Mouse (Mus musculus): ENCODE measurements around the gene Plekhd1.
A peak's percentile ranks its signal among the peaks of the same experiment; 100 is the strongest.

The Plekhd1 gene

DNA sequence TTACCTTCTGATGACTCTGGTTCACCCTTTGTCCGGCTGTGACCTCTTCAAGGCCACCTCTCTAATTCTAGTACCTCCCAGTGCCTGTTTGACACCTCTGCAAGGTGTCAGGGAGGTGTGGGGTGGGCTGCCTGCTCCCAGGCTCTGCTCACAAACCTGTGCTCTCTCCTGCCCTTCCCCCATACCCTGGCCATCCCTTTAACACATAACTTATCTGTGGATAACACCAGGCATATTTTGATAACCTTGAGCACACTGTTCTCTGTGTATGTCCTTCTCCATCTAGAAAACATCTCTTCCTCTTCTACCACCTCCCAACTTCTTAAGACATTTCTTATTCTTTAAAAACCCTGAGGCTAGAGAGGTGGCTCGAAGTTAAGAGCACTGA, 6.7 kb downstream of the Plekhd1 start:
- no peak for DNase-seq (ENCODE audit: low read depth)

DNA sequence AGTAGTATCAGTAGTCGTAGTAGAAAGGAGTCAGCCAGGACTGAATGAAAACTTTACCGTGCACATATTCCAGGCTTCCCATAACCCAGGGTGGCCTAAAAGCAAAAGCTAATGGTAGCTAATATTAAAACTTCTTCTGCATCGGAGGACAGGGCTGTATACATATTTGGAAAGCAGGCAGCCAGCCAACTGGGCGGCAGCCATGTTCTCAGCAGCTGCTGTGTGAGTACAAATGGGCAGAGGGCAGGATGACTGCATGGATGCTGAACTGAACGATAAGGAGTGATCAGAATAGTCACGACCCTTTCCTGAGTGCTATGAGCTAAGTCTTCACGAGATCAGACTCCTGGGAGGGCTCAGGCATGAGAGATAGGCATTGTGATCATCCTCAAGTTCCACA, 8.9 kb downstream of the Plekhd1 start:
- DNase-seq (ENCODE audit: low read depth): no peak

DNA sequence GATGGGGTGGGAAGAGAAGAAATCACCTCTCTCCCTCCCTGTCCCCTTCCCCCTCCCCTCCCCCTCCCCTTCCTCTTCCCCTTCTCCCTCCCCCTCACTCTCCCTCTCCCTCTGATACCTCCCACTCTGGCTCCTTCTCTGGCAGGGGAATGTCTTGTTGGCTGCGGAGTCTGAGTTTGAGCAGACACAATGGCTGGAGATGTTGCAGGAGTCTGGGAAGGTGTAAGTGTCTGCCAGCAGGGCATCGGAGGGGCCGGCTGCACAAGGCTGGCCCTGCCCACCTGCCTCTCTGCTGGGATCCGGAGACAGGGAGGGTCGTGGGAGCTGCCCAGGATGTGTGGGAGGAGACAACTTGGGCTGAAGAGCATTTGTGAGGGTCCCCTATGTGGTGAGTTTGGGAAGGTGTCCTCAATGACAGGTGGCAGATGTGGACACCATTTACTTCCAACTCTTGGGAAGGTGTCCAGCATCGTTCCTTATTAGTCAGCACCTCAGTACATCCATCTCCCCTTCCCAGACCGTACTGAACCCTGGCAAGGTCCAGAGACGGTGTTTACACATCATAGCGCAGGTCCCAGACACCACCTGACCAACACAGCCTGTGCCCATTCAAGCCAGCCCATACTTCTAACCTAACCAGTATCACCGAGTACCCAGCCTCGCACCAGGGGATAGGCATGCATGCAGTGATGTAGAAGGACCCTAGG, 14.0 kb downstream of the Plekhd1 start:
- DNase-seq (ENCODE audit: low read depth): no peak

DNA sequence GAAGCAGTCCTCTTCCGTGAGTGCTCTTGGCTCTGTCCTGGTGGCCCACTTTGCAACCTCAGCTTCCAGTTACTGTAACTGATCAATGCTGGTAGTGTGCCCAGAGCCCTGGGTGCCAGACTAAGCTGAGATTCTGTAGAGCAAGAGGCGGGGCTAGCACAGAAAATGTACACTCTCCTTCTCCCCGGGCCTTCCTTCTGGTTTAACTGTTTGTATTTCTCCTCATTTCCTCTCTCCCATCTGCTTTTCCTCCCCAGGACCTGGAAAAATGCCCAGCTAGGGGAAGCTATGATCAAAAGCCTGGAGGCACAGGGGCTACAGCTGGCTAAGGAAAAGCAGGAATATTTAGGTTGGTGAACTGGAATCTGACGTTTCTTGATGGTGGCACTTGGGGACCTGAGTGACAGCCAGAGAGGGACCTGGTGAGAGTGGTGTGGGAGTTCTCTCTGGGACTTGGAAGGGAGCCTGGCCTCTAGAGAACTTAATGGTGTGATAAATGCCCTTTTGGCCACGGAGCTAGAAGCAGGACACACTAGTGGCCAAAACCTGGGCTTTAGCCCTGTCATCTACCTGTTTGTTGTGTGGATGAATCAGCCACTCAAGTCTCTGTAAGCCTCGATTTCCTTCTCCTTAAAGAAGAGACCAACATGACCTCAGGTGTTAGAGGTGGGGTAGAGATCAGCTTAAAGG, 14.7 kb downstream of the Plekhd1 start:
- no peak for DNase-seq (ENCODE audit: low read depth)

DNA sequence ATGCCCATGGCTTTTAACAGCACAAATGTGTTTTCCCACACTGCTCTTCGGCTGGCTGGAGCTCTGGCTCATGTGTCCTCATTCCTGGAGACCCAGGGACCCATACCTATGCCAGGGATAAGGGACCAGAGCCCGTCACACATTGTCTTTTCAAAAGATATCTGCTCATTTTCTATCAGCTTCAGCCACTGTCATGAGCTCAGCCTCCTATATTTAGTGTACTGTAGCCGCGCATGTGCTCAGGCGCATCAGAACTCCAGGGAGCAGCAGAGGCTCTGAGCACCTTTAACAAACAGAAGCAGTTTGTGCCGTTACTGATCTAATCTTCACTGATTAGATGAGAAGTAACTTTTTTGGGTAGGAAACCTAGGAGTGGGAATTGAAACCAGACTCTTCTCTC, 23.5 kb downstream of the Plekhd1 start:
- no peak for DNase-seq (ENCODE audit: low read depth)

DNA sequence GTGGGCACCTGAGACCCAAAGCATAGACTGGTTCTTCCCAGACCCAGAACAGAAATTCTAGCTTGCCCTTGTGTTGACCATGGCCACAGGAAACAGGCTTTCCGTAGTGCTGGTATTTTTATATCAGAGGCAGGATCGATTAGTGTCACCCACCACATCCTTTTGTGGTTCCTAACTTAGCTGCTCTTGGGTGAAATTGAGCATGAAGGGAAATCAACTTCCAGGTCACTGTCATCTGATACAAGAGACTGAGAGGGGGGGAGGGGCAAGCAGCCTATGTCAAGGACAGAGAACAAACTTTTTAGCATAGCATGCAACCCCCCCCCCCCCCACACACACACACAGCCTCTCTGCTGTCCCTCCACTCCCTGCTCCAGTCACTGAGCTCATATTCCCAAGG, 26.8 kb downstream of the Plekhd1 start:
- DNase-seq (ENCODE audit: low read depth): peak; percentile 93

DNA sequence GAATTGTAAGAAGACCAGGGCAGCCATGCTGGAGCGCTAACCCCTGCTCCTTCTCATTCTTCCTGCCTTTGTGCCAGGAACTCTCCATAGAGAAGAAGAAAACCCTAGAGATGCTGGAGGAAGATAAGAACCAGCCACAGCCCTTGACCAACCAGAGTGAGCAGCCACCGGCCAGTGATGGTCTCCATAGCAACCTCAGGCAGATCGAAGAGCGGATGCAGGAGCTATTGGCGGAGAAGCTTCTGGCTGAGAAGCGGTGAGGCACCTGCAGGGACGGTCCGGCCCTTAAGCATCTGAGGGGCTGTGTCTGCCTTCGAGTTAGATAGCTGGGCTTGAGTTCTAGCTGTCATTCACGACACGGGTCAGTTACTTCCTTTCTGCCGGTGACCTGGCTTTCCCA, 28.1 kb downstream of the Plekhd1 start:
- no peak for DNase-seq (ENCODE audit: low read depth)

DNA sequence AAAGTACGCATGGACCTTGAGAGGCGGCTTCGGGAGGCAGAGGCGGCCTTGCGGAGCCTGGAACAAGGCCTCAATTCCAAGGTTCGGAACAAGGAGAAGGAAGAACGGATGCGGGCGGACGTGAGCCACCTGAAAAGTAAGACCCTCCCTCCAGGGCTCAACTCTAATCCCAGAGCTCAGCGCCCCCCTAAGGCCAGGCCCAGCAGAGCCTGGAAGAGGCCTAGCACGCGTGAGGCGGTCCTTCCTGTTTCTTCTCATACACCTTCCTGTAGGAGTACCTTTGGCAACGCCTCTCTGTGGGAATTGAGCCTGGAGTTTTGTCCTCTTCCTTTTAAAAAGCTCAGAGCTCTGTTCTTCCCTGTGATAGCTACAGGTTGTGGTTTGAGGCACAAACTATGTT, 29.1 kb downstream of the Plekhd1 start:
- no peak for DNase-seq (ENCODE audit: low read depth)

DNA sequence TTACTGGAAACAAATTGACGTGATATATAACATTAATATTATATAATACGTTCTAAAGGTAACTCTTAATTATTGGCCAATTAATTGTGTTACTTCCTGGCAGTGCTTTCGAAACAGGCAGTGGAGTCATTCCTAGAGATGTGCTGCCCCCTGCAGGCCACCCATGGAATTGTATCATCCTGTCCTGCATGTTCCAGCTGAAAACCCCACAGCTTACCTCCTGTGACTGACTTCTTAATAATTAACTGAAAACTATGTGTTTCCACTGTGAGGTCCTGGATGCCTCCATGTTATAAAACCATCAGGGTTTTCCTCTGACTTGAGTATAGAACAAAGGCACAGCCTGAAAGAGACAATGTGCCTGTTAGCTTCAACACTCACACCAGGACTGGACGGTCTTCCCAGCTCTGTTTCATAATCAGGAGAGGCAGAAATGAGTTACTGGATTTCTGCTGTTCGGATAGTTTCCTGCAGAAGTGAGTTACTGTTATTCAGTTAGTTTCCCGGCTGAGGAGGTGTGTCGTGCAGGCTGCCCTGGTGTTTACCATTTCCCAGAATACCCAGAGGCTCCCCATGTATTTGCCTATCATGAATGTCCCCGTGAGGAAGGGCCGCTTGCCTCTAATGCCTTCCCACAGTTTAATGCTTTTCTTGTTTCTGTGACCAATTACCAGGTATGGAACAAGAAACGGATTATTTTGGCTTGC, 32.6 kb downstream of the Plekhd1 start:
- DNase-seq (ENCODE audit: low read depth): peak; percentile 79

DNA sequence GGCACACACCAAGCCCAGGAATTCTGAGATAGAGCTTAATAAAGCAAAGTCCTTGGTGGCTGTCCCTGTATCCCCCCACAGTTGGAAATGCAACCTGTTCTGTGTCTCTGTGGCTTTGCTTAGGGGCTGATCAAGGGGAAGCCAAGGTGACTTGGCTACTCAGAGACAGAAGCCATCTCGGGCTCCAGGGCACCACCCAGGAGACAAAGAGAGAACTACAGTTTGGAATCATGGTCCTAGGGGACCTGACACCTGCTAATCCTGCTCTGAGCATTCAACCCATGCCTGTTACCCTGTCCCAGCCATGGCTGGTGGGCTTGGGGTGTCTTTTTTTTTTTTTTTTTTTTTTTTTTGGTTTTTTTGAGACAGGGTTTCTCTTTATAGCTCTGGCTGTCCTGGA, 35.8 kb downstream of the Plekhd1 start:
- DNase-seq (ENCODE audit: low read depth): no peak

DNA sequence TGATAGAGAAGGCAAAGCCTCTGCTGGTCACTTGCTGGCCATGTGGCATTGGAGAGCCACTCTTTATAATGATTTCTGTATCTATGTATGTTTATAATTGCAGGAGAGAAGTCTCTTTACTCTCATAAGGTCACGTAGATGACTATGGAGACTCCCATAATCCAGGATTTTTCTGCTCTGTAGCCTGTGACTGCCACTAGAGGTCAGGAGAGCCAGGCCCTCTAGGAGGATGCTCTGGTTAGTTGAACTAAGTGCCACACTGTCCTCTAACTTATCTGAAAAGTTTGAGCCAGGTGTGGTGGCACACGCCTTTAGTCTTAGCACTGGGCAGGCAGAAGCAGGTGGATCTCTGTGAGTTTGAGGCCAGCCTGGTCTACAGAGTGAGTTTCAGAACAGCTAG, 36.4 kb downstream of the Plekhd1 start:
- peak; percentile 45 for DNase-seq (ENCODE audit: low read depth)

DNA sequence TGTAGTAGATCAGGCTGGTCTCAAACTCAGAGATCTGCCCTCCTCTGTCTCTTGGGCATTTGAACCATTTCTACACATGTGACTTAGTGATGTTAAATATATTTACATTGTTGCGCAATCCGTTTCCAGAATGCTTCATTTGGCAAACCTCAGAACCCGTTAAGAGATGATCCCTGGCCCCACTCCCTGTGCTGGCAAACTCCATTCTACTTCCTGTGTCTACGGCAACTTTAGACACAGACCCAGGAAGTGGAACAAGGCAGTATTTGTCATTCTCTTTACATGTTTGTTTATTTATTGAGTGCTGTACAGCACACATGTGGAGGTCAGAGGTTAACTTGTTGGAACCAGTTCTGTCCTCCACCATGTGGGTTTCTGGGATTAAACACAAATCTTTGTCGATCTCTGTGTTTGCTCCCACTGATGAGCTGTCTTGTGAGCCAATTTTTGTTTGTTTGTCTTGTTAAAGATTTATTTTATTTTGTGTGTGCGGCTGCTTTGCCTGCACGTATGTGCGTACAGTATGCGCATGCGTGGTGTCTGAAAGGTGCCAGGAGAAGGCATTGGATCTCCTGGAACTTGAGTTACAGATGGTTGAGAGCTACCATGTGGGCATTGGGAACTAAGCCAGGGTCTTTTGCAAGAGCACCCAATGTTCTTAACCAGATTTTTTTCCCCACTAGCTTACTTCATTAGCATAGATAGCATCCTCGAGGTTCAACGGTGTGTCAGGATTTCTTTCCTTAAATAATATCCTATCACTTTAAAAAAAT, 37.6 kb downstream of the Plekhd1 start:
- peak; percentile 75 for DNase-seq (ENCODE audit: low read depth)

DNA sequence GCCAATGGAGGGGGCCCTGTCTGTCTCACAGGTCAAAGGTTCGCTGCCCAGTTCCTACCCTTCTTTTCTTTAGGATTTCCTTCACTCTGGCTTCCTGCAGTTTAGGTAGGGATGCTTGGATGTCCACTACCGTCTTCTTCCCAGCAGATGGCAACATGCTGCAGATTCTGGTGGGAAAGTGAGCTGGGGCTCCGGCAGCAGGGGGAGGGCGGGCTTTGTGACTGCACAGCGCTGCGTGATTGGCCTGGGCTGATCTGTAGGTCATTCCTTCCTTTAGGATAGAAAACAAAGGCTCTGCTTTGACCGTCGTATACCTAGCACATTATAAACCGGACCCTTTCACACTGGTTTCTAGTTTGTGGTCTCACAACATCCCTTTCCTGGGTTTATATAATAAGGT, 38.2 kb downstream of the Plekhd1 start:
- peak; percentile 80 for DNase-seq (ENCODE audit: low read depth)

DNA sequence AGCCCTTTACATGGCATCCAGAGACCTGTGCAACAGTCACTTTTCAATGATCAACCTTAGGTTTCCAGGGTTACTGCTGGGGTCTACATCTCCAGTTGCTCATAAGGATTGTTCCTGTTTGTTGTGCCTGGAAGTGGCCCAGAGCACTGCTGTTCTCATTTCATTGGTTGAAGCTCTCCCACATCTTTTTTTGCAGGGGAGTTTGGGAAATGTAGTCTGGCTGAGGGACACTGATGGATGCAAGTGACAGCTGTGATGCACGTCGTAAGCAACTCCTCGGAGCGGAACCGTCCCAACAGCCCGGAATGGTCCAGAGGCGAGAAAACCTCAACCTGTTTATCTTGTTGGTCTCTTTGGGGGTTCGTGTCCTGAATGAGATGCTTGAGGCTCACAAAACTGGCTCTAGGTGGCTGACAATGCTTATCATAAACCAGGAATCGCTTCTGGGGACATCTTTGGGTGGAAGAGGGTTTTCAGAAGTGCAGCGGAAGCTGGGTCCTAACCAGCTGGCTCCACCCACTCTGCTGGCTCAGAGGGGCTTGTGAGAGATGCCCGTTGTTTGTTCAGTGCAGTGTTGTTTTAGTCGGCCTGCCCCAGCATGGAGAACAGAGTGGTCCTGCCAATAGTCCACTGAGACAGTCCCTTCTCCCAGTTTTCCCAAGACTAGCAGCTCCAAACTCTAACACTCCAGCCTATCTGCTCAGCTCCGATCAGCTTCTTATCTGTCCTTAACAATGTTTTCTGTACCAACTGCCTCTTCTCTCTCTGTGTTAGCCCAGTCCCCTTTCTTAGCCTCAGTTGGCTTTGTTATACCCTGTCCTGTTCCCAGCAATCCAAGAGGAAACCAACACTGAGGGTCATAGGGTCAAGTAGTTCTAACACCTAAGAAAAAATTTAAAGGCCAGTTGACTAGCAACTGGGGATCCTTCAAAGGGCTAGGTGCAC, 42.4 kb downstream of the Plekhd1 start:
- DNase-seq (ENCODE audit: low read depth): no peak

DNA sequence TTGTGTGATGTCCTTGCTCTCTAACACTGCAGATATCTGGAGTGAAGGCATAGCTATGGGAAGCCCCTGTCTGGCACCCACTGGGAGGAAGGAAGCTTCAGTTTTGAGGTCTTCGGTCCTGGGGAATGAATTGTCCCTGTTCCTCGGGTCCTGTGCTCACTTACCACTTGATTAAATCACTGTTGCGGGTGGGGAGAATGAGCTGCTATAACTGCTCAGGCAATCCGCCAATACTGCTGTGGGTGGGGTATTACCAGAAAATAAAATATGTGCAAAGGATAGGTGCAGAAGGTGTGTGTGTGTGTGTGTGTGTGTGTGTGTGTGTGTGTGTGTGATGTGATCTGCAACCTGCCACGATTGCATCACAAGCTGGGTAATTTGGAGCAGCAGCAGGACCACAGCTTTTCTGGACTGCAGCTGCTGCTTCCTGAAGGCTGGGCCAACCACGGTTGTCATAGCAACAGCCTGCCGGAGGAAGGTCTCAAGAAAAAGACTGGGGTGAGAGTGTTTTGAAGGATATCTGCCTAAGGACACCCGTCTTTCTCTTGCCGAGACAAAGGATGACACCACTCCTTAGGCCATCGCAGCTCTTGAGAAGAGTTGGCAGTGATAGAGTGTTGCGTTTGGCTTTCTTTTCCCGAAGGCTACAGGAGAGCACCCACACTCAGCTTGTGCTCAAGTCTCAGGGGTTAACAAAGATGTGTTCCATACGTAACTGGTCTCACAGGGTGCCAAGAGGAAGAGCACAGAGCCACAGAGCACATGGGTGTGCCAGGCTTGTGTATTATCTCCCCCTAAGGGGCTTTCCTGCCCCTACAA, 44.3 kb downstream of the Plekhd1 start:
- peak; percentile 81 for DNase-seq (ENCODE audit: low read depth)

DNA sequence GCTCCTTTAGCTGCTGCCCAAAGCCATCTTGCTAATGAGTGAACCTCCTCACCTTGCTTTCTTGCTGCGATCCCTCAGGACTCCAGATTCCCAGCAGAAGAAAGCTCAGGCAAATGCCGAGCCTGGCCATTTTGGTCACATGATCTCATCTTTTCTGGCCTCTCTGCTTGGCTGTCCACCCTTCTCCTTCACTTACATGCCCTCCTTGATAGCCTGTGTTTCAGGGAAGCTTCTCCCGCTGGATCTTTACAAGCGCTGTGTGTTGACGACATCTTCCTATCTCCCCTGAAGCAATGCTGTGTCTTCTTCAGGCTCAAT, 44.9 kb downstream of the Plekhd1 start:
- no peak for DNase-seq (ENCODE audit: low read depth)

DNA sequence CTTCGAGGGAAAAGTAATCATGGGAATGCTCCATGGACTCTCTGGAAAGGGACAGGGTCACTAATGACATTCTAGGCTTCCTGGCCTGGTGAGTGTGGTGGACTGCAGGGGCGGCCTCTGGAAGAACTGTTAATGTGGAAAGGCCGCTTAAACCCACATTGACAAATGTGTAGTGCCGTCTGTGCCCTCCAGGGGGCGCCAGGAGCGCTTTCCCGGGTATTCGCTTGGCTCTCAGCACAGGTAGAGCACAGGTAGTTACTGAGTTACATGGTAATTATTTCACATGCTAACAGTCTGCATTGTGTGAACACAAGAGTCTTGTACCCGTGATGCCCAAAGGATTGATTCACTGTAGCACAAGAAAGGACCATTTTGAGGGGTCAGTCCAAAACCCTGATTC, 47.1 kb downstream of the Plekhd1 start:
- DNase-seq (ENCODE audit: low read depth): no peak

DNA sequence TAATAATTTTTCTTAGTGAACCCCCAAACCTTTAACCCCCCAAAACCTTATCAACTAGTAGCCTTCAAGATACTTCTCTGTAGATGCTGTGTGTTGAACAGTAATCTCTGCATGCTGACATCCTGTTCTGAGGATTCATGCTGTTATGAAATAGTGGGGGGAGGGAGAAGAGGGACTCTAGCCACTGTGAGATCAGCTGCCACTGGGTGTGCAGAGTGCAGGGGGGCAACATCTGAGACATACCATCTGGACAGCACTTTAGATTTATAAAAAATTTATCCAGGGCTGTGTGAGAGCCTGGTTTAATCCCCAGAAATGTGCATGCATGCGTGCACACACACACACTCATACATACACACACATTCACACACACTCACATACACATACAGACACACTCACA, 52.2 kb downstream of the Plekhd1 start:
- DNase-seq (ENCODE audit: low read depth): no peak

DNA sequence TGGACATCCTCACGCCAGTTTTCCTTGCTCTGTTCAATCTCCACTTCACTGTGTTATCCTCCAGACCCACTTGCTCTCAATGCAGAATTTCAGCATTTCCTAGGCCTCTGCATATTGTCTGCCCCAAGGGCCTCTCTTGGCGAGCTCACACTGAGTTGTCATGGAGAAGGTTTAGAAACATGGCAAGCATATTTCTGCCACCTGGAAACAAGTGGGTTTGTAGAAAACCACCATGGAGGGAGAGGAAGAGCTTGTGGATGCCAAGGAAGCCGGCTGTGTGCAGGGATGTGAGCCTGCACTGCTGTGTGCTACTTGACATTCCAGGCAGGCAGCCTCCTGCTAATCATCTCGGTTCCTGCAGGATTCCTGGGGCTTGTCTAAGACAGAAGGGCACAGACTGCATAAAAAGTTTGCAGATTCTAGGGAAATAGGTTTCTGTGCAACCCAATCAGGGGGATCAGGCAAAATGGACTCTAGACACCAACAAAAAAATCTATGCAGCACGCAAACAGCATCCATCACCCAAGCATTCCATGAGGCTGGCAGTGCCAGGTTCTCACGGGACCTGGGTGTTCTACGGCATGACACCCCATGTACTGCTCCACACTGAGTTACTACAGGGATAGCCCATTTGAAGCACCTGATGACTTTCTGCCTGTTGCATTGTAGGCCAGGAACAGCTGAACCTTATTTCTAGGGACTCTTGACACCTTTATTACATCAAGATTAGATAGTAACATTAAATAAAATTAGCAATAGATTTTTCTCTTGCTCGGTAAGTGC, 53.8 kb downstream of the Plekhd1 start:
- DNase-seq (ENCODE audit: low read depth): no peak

DNA sequence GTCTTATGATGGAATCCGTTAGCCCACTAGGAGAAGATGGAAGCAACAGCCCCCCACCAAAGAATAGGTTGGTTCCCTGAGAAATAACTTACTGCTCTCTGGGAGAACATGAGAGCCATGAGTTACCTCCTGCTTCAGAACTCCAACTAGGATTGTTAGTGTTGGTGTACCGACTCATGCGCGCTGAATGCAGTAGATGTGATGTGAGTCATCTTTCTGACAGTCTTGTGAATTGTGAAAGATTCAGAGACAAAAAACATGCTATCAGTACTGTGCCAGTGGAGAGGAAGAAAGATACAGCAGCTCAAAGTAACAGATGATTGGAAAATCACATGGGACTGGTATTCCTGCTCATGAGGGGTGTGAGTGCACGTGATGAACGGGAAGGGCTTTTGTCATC, 59.2 kb downstream of the Plekhd1 start:
- DNase-seq (ENCODE audit: low read depth): no peak
